Mouse (Mus musculus) kidney, postnatal 10 days (tissue): ENCODE data around the gene C8g.

Source experiments
- DNase-seq: peaks from one replicate; pipeline ENCODE4 v3.0.0; 2021; ENCODE audit warnings: mixed read lengths

The C8g gene

DNA sequence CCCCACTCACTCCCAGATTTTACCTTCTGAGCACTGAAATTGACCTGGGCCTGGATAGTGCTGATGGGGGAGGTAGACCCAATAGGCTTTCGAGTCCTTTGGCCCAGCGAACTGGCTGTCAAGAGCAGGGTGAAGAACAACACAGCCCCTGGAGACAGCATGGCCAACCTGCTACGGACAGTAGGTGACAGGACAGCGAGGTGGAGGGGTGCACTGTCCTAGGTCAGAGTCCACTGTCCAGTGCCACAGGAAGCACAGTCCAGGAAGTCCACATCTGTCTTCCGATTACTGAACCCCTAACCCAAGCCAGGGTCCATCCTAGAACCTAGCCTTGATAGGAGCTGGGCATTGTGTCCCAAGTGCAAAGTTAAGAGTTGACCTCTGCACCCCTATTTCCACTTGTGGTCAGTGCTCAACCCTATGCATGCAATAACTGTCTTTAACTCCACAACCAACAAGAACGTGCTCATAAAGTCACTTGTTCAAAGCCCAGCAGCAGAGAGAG, 1.4 kb downstream of the C8g start:
- DNase-seq, result peak; percentile 26

DNA sequence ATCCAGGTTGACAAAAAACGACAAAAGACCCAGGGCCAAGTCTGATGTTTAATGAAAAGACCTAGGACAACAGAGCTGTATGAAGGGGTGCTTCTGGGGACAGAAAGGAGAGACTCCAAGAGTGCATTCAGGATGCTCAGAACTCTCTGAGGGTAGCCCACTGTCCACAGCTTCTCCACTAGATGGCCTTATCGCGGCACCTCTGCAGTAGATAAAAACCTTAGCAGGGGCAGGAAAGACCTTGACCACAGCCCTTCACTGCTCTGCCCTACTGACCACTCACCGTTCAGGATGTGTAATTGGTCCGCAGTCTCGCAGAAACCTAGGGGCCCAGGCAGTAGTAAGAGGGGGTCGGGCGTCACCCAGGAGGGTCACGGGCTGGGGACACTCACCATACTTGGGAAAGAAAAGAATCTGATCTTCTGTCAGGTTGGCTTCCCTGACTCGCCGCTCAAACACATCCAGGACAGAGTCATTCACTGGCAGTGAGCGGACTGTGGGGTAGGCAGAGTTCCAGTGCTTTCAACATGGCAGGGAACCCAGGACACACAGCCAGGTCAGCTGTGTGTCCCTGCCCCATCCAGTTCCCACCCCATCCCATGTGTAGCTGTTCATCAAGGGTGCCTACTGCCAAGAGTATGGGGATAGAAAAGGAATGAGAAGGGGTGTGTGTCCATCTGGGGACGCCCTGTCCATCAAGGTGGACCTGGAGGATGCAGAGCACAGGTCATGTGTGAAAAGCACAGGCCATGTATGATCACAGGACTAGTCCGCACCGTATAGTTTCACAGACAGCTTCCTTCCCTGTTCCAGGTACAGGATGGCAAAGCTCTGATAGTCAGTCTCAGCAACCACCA, 2.7 kb downstream of the C8g start:
- DNase-seq, result no peak

DNA sequence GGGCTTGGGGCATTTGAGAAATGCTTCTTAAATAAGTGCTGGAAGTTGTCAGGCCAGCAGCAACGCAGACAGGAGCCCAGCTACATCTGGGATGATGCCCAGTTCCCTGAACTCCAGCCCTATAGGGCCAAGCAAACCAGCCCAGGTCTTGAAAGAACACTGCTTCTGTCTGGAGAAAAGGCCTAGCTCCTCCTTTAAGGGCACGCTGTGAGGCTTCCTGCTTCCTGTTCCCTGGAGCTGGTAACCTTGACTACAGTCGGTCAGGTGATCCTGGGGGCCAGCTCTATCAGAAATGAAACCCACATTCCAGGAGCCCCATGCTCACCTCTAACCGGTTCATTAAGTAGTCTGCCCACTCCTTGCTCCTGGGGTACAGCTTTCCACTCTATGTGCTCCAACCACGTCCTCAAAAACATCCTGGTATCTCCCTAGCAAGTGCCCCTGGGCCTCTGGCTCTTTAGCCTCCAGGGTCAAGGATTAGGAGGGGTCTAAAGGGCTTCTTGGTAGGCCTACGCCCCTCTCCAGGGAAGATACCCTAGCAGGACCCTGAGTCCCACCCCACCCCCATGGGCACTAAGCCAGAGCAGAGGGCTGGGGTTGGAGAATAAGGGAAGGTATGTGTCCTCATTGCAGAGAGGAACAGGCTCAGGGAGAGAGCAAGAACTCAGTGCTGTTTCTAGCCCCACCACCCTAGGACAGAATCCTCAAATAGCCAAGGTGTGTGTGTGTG, 3.5 kb downstream of the C8g start:
- no peak for DNase-seq

DNA sequence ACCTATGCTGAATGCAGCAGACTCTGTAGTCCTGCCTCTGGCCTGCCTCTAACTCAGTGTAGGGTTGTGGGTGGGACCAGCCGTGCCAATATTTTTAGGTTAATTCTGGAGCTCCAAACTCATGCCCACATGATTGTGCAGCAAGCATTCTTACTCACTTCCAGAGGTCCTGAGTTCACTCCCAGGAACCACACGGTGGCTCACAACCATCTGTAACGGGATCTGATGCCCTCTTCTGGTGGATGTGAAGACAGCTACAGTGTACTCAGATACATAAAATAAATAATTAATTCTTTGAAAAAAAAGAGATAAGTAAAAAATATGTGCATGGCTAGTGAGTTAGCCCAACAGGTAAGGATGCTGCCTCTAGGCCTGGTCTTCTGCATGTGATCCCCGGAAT, 5.1 kb downstream of the C8g start:
- peak; percentile 31 for DNase-seq

DNA sequence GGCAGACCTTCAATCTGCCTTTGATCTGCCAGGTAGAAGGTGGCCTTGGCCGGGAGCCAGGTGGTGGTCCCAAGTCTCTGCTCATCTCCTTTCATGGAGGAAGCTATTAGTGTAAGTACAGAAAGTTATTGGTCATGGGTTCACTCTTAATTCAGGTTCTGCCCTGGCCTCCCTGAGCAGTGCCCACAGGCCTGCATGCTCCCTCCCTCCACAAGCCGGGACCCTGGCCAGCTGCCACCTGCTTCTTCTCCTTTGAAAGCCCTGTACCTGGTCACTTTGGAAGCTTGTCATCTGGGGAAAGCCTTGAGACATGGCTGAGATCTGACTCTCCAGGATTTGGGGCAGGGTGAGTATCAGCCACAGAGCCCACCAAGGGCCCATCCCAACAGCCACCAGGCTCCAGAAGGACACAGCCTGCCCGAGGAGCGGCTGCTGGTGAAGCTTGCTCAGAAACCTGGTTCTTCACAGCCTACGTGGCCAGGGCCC, 8.0 kb downstream of the C8g start, which contains the start of gene Lcn12:
TSS of gene Lcn12 (minus strand) at position 436 of the 486 bp plus-strand sequence.
- DNase-seq, result no peak

DNA sequence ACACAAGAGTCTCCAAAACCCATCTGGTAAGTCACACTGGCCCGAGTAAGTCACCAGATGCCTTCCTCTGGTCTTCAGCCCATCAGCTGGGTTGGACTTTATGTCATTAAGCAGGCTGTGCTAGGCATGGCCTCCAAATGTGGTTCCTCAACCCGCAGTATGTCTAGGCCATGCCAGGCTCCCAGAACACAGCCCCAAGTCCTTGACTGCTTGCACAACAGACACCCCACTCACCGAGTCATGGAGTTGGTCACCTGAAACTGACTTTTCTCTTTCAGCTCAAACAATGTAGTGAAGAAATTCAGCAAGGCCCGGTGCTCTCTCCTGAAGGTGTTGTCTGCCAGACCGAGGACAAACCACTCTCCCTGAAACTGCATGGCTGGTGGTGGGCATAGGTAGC, 8.5 kb downstream of the C8g start:
- DNase-seq, result no peak

DNA sequence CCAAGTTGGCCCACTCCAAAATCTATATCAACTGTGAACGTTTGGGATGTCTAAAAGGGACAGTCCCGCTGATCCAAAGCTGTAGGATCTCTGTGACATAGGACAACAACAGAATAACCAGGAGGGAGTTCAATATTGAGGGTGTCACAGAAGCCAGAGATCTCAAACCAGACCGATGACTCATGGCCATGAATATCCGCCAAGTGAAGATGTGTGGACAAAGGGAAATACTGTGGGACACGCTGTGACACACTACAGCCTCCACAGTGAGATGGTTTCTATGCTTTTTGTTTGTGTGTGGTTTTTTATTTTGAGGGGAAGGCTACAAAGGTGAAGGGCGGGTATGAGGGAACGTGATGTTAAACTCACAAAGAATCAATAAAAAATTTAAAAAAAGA, 12.8 kb downstream of the C8g start:
- DNase-seq, result no peak

DNA sequence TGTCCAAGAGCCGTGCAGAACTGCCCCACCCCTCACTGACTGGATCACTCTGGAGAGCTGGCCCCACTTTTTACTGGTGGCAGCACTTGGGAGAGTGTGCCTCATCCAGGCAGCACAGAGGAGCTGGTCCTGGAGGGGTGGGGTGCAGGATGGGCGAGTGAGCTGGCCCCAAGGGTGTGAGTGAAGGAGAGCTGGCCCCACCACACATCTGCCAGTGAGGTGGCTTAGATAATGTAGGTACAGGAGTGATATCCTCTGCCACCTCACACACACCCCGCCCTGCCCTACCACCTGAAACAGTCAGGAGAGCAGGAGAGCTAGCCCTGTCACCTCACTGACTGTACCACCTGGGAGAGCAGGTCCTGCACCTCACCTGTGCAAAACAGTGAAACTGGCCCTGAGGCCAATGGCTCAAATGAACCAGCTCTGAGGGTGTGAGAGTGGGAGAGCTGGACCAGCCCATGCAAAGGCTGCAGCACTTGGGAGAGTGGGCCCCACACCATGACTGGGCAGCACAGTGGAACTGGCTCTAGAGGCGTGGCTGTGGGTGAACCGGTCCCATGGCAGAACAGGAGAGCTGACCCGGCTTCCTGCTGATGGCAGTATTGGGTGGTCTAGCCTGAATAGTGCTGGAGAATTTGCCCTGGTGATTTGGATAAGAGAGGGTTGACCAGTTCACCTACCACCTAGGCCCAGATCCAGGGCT, 13.4 kb downstream of the C8g start:
- no peak for DNase-seq

DNA sequence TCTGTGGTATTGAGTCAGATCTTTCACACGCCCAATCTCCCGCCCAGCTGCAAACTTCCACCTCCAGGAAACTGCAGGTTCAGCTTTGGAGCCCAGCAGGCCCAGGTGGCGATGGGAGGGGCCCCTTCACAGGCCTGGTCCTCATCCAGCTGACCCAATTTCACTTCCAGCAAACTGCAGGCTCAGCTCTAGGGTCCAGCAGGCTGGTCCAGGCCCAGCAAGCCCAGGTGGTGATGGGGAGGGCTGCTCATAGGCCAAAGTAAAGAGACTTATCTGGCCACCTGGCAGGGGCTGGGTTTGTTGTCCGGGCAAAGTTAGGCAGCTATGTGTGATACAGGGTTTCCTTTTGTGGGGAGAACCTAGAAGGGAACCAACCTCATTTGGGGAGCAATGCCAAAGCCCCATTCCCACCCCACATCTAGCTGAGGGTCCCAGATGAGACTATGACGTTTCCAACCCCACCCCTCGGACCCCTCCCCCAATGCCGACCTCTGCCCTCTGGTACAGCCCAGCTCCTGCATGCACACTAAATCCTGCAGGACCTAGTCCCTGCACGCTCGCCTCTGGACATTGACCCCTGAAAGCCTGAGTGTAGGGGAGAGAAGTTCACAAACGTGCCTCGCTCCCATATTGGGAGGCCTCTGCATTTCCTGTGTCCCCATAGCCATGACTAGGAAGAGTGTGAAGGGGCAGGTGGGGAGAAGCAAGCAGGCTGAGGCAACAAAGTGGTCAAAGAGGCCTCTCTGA, 16.4 kb downstream of the C8g start:
- peak; percentile 56 for DNase-seq

DNA sequence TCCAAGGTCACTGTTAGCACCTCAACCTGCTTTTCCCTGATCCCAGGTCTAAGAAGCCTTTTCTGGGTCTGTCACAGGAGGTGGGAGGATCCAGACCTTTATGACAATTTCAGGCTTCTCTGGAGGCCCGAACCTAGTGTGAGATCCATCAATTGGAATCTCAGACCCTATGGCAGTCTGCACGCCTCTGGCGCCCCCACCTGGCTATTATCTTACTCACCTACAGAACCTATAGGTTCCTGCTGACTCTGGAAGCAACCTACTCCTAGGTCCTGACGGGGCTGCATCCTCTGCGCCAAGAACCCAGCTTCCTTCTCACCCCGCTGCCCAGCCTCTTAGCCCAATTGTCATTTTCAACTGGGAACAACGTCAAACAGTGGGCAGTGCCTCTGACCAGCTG, 18.6 kb downstream of the C8g start:
- DNase-seq, result peak; percentile 66

DNA sequence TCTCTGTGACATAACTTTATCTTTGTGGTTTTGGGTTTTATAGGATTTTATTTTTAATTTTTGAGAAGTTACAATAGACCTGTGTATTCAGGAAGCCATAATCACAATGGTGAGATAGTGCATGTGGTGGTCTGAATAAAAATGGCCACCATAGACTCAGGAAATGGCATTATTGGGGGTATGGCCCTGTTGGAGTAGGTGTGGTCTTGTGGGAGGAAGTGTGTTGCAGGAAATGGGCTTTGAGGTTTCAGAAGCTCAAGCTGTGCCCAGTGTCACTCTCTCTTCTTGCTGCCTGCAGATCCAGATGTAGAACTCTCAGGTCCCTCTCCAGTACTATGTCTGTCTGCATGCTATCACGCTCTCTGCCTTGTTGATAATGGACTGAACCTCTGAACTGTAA, 21.0 kb downstream of the C8g start:
- DNase-seq, result no peak

DNA sequence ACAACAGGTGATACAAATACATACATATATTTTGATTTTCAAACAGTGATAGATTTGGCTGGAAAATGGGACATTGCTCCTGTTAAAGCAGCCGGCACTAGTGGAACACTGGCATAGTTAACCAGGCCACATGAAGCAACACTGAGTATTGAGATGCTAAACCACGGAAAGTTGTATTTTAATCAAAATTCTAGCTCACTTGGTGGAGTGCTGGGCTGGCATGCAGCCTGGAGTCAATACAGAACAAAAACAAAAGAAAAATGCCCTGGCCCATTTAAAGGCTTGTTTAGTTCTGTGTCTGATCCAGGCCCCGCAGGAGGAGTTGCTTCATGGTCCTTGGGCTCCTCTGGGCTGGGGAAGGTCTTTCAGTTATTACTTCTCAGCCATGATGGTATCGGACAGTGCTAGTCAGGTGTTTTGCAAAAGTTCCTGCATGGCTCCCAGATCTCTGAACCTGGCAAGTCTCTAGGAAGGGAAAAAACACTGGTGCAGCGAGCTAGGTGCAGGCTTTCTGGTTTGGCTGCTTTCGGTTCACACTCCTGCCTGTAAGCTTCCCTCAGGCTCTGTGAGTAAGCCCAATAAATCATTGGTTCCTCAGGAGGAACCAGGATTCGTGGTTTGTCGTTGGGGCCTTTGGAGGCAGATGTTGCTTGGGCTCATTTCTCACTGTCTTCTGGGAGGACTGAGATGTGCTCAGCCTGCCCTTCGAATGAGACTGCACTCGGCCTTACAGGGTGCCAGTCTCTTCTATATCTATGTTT, 21.8 kb downstream of the C8g start:
- no peak for DNase-seq

DNA sequence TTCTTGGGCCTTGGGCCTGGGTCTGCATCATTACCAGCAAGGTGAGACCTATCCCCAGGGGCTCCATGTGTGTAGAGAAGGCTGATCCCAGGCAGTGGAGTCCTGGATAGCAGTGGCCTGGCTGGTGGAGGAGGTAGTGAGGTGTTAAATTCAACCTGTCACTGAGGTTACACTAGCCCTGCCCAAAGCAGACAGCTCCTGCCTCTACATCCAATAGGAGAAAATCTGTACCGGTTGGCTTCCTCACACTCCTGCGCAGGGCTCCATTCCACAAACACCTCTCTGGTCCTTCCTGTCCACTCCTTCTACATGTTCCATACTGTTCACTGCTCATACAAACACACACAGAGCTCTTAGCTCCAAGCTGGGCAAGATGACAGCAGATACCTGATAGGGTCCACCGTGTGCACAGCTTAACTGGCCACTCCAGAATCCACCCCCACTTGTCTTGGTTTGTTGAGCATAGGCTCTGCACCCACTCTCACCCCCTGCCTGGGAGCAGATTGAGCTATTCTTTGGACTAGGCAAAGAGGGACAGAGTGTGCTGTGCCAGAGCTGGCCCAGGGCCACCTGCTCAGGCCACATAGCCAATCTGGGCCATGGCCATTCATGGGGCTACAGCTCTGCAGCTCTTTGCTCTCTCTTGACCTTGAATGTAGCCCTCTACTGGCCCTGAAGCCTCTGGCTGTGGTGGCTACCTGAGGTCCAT, 23.4 kb downstream of the C8g start:
- DNase-seq, result no peak

DNA sequence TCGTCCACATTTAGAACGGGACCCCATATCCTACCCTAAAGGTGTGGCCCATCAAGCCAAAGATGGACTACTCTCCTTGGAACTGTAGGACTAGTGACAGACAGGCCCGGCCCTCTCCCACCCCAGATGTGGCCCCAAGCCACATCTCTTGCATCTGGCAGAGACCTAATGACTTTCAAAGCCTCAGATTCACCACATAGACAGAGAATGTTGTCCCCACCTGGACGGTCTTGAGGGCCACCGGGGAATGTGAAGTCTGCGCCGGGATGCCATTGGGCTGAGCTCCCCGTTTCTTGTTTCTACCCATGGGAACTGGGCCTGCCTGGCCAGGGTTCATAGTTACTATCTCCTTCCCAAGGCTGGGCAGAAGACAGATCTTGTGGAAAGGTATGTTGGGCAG, 24.0 kb downstream of the C8g start:
- DNase-seq, result no peak

DNA sequence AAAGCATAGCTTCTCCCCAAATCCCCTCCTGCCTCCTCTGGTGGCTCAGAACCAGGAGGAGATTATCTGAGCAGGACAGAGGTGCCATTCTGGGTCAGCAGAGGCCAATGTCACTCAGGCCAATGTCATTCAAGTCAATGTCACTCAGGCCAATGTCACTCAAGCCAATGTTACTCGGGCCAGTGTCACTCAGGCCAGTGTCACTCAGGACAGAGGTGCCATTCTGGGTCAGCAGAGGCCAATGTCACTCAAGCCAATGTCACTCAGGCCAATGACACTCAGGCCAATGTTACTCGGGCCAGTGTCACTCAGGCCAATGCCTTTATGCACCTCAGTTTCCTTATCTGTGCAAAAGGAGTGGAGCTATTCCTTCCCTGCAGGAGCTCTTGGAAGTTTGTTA, 29.0 kb downstream of the C8g start:
- no peak for DNase-seq

DNA sequence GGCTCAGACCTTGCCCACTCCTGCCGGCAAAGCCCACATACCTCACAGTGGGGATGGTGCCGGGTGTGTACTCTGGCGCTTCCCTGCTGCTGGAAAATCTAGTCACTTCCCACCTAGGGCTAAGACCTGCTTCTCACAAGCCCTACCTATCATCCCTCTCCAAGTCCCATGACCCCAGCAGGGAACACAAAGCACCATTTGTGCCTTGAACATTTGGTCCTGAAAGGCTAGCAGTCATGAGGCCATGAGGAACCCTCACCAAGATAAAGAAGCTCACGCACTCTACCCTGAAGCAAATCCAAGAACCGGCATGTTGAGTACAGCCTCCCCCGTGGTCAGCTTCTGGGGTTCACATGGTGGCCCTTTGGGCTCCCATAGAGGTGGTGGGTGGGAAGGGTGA, 31.6 kb downstream of the C8g start, which contains the start of gene Ptgds:
TSS of gene Ptgds (minus strand) at position 78 of the 400 bp plus-strand sequence.
- no peak for DNase-seq

DNA sequence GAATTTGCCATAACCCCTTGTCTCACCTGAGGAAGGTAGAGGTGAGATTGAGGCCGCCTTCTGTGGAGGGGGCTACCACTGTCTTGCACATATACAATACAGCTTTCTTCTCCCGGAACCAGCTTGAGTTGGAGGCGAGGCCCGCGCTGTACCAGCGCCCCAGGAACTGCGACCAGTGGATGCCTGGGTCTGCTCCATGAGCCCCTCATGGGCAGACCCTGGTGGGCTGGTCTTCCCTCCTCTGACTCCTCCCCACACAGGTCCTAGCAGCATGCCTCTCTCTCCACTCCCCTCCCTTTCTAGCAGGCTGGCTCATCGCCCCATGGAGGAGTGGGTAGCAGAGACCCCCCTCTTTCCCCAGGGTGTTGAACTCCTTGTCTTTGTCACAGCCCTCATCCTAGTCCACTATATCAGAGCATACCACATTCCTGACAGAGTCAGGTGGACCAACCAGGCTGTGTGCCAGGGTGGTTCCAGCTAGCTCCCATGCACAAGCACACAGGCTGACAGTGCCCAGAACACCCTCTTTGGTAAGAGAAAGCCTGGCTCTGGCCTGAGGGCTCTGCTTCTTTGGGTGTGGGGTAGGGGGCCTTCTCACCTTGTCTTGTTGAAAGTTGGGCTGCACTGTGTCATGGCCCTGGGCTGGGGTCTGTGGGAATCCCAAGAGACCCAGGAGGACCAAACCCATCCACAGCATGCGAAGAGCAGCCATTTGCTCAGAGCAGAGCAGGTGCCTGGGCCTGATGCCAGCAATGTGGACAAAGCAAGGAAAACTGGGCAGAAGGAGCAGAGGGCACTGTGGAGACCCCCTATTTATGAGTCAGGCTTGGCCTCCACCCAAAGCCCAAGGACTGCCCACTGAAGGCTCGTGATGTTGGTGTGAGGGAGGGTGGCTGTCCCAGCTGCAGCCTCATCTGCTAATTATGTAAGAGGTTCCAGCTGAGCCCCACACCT, 32.3 kb downstream of the C8g start:
- DNase-seq, result peak; percentile 73

DNA sequence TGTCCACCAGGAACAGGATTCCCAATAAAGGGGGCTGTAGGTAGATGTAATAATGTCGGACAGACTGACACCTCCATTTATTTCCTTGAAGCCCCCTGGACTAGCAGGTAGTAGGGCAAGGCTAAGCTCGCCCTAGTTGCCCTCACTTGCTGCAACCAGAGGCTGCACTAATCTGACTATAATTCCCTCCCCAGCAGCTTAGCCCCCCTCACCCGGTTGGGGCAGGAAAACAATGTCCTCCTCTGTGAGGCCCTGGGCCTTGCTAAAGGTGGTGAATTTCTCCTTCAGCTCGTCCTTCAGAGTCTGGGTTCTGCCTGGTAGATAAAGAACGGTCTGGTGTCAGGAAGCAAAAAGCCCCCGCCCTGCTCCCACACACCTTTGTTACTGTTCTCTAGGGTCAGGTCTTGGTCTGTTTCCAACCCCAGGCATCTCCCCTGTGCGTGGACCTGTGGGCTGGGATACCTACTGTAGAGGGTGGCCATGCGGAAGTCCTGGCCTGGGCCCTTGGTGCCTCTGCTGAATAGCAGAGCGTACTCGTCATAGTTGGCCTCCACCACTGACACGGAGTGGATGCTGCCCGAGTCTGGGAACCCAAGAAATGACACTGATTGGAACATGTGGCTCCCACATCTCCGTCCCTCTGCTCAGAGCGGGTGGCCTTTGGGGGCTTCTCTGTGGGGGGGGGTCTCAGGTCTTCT, 33.8 kb downstream of the C8g start:
- DNase-seq, result no peak
